Mouse (Mus musculus) naive thymus-derived CD4-positive, alpha-beta T cell, adult 5 months (primary cell): ENCODE data around the gene Traf1. TPM values are rescaled to one million over a fixed set of nuclear protein-coding genes. Genes with fewer than 3 reads are reported as not detected.

ENCODE experiments used
- polyA plus RNA-seq: library from polyadenylated mRNA; unstranded; fragments of 100-300 nt; shearing (Covaris generic); gene quantifications from one replicate; pipeline ENCODE4 v1.2.1, GENCODE M21; 2017

Traf1 gene
- polyA plus RNA-seq: 374 TPM

DNA sequence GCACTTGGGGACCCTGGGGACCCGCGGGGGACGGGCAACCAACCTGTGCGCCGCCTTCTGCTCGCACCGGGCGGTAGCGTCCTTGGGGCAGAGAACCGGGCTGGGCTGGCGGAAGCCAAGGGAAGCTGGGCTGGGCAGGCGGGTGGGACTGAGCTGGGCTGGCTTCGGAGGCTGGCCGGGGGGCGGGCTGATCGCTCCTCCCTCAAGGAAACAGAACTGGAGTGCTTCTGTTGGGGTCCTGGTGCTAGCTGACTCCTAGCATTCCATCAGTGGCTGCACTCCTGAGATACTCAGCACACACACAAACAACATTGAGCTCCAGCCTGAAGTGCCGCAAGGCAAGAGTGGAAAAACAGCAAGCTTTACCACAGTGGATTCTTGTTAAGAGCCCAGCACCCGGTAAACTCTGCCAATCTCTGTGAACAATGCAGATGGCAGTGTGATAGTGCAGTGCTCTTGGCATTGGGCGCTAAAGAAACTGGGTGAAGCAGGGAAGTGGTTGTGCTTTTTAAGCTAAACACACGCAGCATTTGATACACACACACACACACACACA lies at the start of gene Traf1:
Gene Traf1, minus strand, starts transcription at position 292 of the 556 bp plus-strand sequence.

DNA sequence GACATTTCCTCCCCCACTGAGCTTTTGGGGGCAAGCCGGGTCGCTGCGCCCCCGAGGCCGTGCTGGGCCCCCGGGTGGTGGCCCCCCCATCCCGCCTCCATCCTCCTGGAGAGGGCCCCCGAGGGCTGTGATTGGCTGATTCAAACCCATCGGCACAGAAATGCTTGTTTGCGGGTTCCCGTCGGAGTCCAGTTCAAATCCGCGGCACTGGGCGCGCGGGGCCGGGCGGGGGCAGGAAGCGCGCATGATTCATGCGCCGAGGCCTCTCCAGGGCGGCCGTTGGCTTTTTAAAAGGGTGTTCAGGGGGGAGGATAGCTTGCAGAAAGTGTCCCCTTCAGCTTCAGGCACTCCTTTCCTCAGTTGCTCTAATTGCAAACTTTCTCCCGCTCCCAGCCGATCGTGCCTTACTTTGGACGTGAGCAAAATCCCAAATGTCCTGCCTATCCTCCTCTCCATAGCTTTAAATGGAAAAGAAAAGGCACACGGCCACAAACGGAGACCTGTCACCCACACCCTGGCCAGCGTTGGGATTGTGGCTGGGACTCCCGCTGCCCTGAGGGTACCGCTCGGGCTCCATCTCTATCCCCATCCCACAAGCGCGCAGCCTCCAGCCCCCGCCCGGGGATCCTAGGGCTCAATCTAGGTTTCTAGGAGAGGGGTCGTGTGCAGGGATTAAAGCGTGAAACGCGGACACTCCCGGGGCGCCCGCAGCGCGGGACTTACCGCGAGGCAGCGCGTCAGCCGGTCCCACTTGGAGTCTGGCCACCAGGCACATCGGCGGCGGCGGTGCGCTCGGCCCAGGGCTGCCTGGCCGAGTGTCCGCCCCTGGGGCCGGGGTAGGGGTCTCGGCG lies 48.1 kb downstream of the Traf1 start, which contains the start of gene Phf19:
Gene Phf19, minus strand, starts transcription at position 809 of the 851 bp plus-strand sequence.

Other genes starting within 250 kb of the Traf1 start
- gene Gapvd1, start 206.5 kb downstream of the Traf1 start, polyA plus RNA-seq: 115 TPM
- 647 TPM for gene Hspa5, start 189.8 kb downstream of the Traf1 start, polyA plus RNA-seq
- 24.7 TPM for gene Rabepk, start 161.9 kb downstream of the Traf1 start, polyA plus RNA-seq
- gene Fbxw2, start 135.5 kb downstream of the Traf1 start, polyA plus RNA-seq: 178 TPM
- gene Gm34653, start 128.8 kb downstream of the Traf1 start, polyA plus RNA-seq: not detected
- gene Cutal, start 87.4 kb downstream of the Traf1 start, polyA plus RNA-seq: not detected
- 52.8 TPM for gene Psmd5, start 86.8 kb downstream of the Traf1 start, polyA plus RNA-seq
- 0.71 TPM for gene Phf19, start 47.7 kb downstream of the Traf1 start, polyA plus RNA-seq
- not detected for gene Hc, start 99.7 kb upstream of the Traf1 start, polyA plus RNA-seq
- gene AI182371, start 139.8 kb upstream of the Traf1 start, polyA plus RNA-seq: 0.90 TPM
- gene Cntrl, start 147.7 kb upstream of the Traf1 start, polyA plus RNA-seq: 99.0 TPM
- gene Rab14, start 239.3 kb upstream of the Traf1 start, polyA plus RNA-seq: 221 TPM